Mouse (Mus musculus) monocyte, adult 2 months (primary cell): ENCODE data around the gene Glra4.
"Not testable (repeated sequence)": the region's sequence is repeated elsewhere in the genome, so short reads cannot be mapped to it uniquely, and the experiment has no call there.

Experiments used
- DNase-seq, 2 experiments: peaks; one replicate each; pipeline ENCODE4 v3.0.0; 2022; ENCODE audit warnings: low spot score in 2 of 2, low read depth in 1 of 2

Gene Glra4

DNA sequence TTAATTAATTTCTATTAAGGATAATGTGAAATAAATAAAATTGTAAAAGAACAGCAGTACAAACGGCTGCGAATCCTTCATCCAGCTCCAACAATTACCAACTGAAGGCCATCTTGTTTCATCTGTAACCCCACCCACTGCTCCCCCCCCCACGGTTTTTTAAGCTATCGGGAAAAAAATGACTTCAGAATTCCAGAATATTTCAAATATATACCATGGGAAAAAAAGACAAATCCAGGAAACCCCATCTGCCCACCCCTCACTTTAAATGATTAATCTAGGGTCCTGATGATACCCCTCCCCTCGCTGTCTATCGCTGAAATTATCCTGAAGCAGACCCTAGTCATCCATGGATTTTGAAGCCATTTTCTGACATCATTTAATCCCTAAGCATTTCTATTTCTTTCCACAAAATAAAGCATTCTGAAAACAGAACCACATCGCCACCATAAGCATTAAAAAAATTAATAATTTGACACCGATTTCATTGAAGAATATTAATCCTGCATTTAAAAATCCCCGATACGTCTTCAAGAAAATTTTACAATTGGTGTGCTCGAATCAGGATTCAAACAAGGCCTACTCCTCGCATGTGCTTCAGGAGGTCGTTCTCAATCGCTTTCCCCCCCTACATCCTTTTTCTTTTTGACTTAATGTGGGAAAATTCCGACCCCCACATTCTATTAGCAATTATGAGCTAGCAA, 39.7 kb downstream of the Glra4 start:
- DNase-seq = no peak

GRCm38 (mm10) chrX:136732016-136732415, 47.9 kb downstream of the Glra4 start:
- no peak for DNase-seq

DNA sequence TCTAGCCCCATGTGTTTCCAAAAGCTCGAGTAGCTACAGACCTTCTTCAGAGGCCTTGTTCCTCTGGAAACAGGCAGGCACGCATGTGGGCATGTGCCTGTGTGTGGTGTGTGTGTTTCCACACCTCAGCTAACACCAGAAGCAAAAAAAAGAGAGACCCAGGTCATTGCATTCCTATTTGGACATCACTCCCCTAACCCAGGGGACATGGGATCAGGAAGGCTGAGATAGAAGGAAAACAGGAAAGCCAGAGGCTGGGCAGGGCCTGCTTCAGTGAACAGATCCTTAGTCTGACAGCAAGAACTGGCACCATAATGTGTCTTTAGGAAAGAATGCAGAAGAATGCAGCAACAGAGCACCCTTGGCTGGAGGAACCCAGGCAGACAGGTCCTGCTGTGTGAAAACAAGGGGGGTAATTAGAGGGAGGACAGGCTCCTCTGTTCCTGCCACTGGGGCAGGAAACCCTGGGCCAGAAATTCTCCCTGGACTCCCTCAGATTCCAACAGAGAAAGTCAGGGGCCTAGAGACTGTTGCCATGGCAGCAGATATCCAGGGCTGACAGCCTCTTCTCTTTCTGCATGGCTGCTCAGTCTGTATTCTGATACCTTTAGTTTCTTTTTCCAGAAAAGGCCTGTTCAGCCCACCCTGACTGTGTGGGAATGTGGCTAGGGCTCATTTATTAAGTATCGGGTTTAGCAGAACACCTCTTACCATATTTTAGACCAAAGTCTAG, 65.0 kb downstream of the Glra4 start:
- DNase-seq = not testable (repeated sequence)

- no peak for DNase-seq
Measured at GRCm38 (mm10) chrX:136708782-136709181, 71.2 kb downstream of the Glra4 start.

DNA sequence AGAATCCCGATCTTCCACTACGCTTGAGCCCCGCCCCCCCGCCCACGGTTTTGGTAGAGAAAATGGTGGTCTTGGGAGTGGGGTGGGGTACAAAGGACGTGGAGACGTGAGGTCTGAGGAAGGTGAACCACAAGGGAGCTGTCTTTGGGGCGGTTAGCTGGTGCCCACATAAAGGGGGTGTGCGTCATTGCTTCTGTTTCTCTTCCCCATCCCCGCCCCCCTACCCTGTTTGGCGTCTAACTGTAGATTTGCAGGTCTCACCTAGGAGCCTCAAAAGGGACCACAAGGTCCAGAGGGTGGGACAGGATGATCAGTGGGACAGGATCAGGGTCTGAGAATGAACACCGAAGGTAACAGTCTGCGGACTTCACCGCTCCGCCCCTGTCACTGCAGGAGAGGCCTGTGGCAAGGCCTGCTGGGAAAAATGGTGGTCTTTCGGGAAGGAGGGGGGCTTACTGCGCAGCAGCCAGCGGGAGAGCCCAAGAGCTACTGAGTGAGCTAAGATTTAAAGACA, 71.7 kb downstream of the Glra4 start:
- DNase-seq = no peak
